ENCODE assay signal across 8 mouse cellular contexts in the genomic region with DNA sequence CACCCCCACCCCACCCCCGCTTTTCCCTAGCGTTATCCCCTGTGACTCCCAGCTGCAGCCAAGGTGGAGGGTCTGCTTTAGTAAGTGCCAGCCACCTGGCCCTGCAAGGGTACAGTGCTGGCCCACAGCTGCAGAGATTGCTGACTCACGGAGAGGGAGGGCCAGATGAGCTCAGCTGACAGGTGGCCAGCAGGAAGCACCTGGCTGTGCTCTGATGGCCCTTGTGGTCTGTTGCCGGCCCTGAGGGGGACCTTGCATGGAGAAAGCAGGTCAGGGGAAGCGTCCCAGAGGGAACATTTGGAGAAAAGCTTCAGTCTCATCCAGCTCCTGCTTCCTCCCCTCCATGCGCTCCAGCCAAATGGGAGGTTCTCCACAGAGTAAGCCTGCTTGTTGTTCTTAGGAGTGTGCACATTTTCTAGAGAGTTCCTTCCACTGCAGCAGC.
DNase-seq lines count a peak whose midpoint lies in the region; ATAC-seq lines count a peak whose summit lies in the region.

No protein-coding gene starts in this region.

- peaks cover 9% of the 10 kb centered on the region for H3K4me1 ChIP-seq in lung, embryonic 16.5 days (replicated peaks; ENCODE audit: control insufficient read depth, insufficient read depth, low read length)

- WGBS in lung, embryonic 16.5 days: 12% methylated on average over 6 of the region's 6 CpGs

- H3K36me3 ChIP-seq in lung, embryonic 16.5 days (ENCODE audit: control insufficient read depth, insufficient read depth, low read length): no peaks in the 10 kb centered on the region

- H3K9me3 ChIP-seq in lung, embryonic 16.5 days (ENCODE audit: control insufficient read depth, low read length): no peaks in the 10 kb centered on the region; the same call in 1 of the 2 replicates

- H3K4me3 ChIP-seq in lung, embryonic 16.5 days (ENCODE audit: low read length): no peak overlapping the region

- no peaks in the 10 kb centered on the region for H3K27me3 ChIP-seq in lung, embryonic 16.5 days (ENCODE audit: control insufficient read depth, insufficient read depth, low read depth, low read length)

- no peak overlapping the region for H3K27ac ChIP-seq in lung, embryonic 16.5 days (ENCODE audit: low read length)

- peak; percentile 10 for DNase-seq in kidney, adult 9 months
- no peak for DNase-seq in kidney, adult 11 months
- peak; percentile 46 for DNase-seq in embryo, embryonic 11 days
- DNase-seq in heart, postnatal 14 days: peak; percentile 24 to 41
- DNase-seq in thymus, postnatal 4 days: peak; percentile 25
- no peak for DNase-seq in retina, postnatal 1 day

- intact Hi-C loops in heart, postnatal 14 days (cut with DNase I): no loop called here

- no peak overlapping the region for H3K9ac ChIP-seq in lung, embryonic 16.5 days (ENCODE audit: low read length)

- no peak overlapping the region for H3K4me2 ChIP-seq in lung, embryonic 16.5 days (ENCODE audit: low read depth, low read length)

- peak; percentile 59 for ATAC-seq in lung, embryonic 16.5 days (ENCODE audit: low read depth)
- no peak for ATAC-seq in inflammation-experienced regulatory T-cells, adult 6 months

Comparison
In these comparisons a context has a peak if more than half of its experiments do, and no peak if none do; other contexts are left out.
1. DNase-seq: peak in kidney, adult 9 months (single experiment), embryo, embryonic 11 days (single experiment), heart, postnatal 14 days (2 of 2) and thymus, postnatal 4 days (single experiment); none in kidney, adult 11 months (single experiment) and retina, postnatal 1 day (single experiment).